Mouse (Mus musculus): ENCODE results near the gene Fgf10.

DNA sequence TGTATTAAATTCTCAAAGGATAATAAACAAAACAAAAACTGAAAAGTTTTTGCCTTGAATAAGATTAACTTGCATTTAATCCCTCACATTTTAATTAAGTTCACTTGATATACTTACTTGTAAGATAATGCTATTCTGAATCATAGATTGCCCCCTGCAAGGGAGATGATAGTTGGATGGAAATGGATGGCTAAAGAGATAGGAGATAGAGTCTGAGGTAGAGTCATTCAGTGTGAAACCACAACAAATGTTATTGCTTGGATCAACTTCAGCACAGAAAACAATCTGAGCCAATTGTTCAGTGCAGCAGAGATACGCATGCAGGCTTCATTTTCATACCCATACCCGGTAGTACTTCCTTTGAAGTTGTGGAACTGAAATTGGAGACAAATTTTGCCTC is 23.5 kb downstream of the Fgf10 start:
- TF ChIP-seq CTCF (IDR thresholded peaks at IDR 0.05) = no peak
- no peak for TF ChIP-seq EP300 (IDR thresholded peaks at IDR 0.05)

Data from lung, postnatal 0 days (tissue).